Mouse (Mus musculus) intestine, embryonic 14.5 days (tissue): ENCODE measurements around the gene Fastkd5. TPM values are rescaled to one million over a fixed set of nuclear protein-coding genes. Genes with fewer than 3 reads are reported as not detected.
"Not testable (repeated sequence)": the region's sequence is repeated elsewhere in the genome, so short reads cannot be mapped to it uniquely, and the experiment has no call there.

Source experiments
- ATAC-seq: fragments of 200-750 bp; cut with Nextera tagmentation; replicated peaks from 2 replicates; pipeline ENCODE4 v1.8.0; 2017; ENCODE audit warnings: low read depth, moderate number of reproducible peaks, moderate TSS enrichment, moderate library complexity; ENCODE audit not compliant: low FRiP score, low TSS enrichment
- DNase-seq: peaks from one replicate; pipeline ENCODE4 v3.0.0-alpha.2; 2018; ENCODE audit warnings: low spot score
- H3K27ac ChIP-seq: fragments of 300-500 bp; sonication (generic); 2 replicates; pipeline ENCODE4 v1.5.1; 2014; ENCODE audit warnings: low read depth, mild to moderate bottlenecking, control low read depth
- H3K27me3 ChIP-seq: fragments of 300-500 bp; sonication (generic); replicated peaks from 2 replicates; pipeline ENCODE4 v1.6.1; 2014; ENCODE audit warnings: low read length, control low read depth; ENCODE audit not compliant: control insufficient read depth, insufficient read depth
- H3K36me3 ChIP-seq: fragments of 300-500 bp; sonication (generic); 2 replicates; pipeline ENCODE4 v1.6.1; 2014; ENCODE audit warnings: low read length, control low read depth; ENCODE audit not compliant: control insufficient read depth, insufficient read depth
- H3K4me1 ChIP-seq: fragments of 300-500 bp; sonication (generic); replicated peaks from 2 replicates; pipeline ENCODE4 v1.6.1; 2014; ENCODE audit warnings: low read length, control low read depth, mixed read lengths; ENCODE audit not compliant: control insufficient read depth, insufficient read depth
- H3K4me2 ChIP-seq: fragments of 300-500 bp; sonication (generic); 2 replicates; pipeline ENCODE4 v1.6.1; 2014; ENCODE audit warnings: low read length
- H3K4me3 ChIP-seq: fragments of 300-500 bp; sonication (generic); 2 replicates; pipeline ENCODE4 v1.5.1; 2014; ENCODE audit warnings: low read depth, low read length, control low read depth, mixed read lengths
- H3K9ac ChIP-seq: fragments of 300-500 bp; sonication (generic); 2 replicates; pipeline ENCODE4 v1.6.1; 2014; ENCODE audit warnings: mild to moderate bottlenecking, low read length
- H3K9me3 ChIP-seq: fragments of 300-500 bp; sonication (generic); 2 replicates; pipeline ENCODE4 v1.6.1; 2016; ENCODE audit warnings: low read length, control low read depth; ENCODE audit not compliant: control insufficient read depth
- WGBS: fragments of 180-500 bp; shearing (Covaris S2); extraction: QIAGEN DNeasy Blood & Tissue Kit; methylation state at CpG from one replicate; pipeline ENCODE4 v1.1.7; 2014; 5-methylcytosine and 5-hydroxymethylcytosine counted together
- polyA plus RNA-seq: library from polyadenylated mRNA; unstranded; fragments of >200 nt; fragmentation: Nextera tagmentation; extraction: Ambion mirVana; gene quantifications from 2 replicates; pipeline ENCODE4 v1.2.1, GENCODE M21; 2014

Gene Fastkd5
- polyA plus RNA-seq, 1 experiment from 2014 or later = 17.2 TPM

GRCm38 (mm10) chr2:130655660-130656339, 26.0 kb upstream of the Fastkd5 start:
- Histone ChIP-seq H3K36me3 (peaks cover 91% of the 10 kb centered on the region), H3K27ac (no peak overlapping the region), H3K4me2 (no peak overlapping the region), H3K9ac (no peak overlapping the region), H3K4me3 (no peak overlapping the region), H3K27me3 (no peaks in the 10 kb centered on the region), H3K4me1 (no peaks in the 10 kb centered on the region), H3K9me3 (no peaks in the 10 kb centered on the region)
- 90% methylated on average over 6 of the region's 6 CpGs for WGBS
- DNase-seq (no peak), ATAC-seq (no peak)

- Histone ChIP-seq H3K9ac (no peak overlapping the region), H3K27me3 (no peaks in the 10 kb centered on the region), H3K4me3 (no peak overlapping the region), H3K4me1 (no peaks in the 10 kb centered on the region), H3K27ac (no peak overlapping the region), H3K36me3 (peaks cover 77% of the 10 kb centered on the region), H3K4me2 (no peak overlapping the region), H3K9me3 (no peaks in the 10 kb centered on the region)
- ATAC-seq (no peak), DNase-seq (no peak)
- 73% methylated on average over 1 of the region's 1 CpGs for WGBS
These were observed 23.9 kb upstream of the Fastkd5 start for GRCm38 (mm10) chr2:130653760-130654159.

- Histone ChIP-seq H3K27me3 (no peaks in the 10 kb centered on the region), H3K36me3 (peaks cover 73% of the 10 kb centered on the region), H3K4me3 (no peak overlapping the region), H3K9ac (no peak overlapping the region), H3K4me1 (no peaks in the 10 kb centered on the region), H3K27ac (no peak overlapping the region), H3K9me3 (no peaks in the 10 kb centered on the region), H3K4me2 (no peak overlapping the region)
- WGBS = 83% methylated on average over 2 of the region's 2 CpGs
- DNase-seq = no peak
- no peak for ATAC-seq
These were observed 23.5 kb upstream of the Fastkd5 start for GRCm38 (mm10) chr2:130653303-130653702.

- not testable (repeated sequence) for ATAC-seq, H3K4me2 ChIP-seq
- WGBS = 83% methylated on average over 6 of the region's 6 CpGs
These were observed 19.2 kb upstream of the Fastkd5 start for GRCm38 (mm10) chr2:130649028-130649427.

GRCm38 (mm10) chr2:130645198-130645597, 15.4 kb upstream of the Fastkd5 start:
- Histone ChIP-seq H3K27me3 (no peaks in the 10 kb centered on the region), H3K4me2 (no peak overlapping the region), H3K36me3 (0 out of 2 replicates have a peak, but pooled peaks cover under 1% of the 10 kb centered on the region), H3K4me3 (no peak overlapping the region), H3K27ac (no peak overlapping the region), H3K9me3 (no peaks in the 10 kb centered on the region), H3K9ac (no peak overlapping the region), H3K4me1 (no peaks in the 10 kb centered on the region)
- 81% methylated on average over 4 of the region's 4 CpGs for WGBS
- ATAC-seq = no peak
- DNase-seq = no peak

More at GRCm38 (mm10) chr2:130649028-130649427, 19.2 kb upstream of the Fastkd5 start:
- H3K27ac ChIP-seq, DNase-seq, H3K9me3 ChIP-seq, H3K4me3 ChIP-seq, H3K27me3 ChIP-seq, H3K9ac ChIP-seq, H3K4me1 ChIP-seq: not testable (repeated sequence)
- H3K36me3 ChIP-seq = peaks cover 32% of the 10 kb centered on the region

GRCm38 (mm10) chr2:130642684-130643369, 13.0 kb upstream of the Fastkd5 start, which contains the start of gene Lzts3:
Lzts3 (minus strand) TSS chr2:130642803.
- WGBS = 3% methylated on average over 39 of the region's 40 CpGs
- ATAC-seq = peak; percentile 88
- Histone ChIP-seq H3K4me2 (peak within 1 kb of the TSS; percentile 92), H3K4me3 (peak within 1 kb of the TSS; percentile 41), H3K4me1 (no peaks in the 10 kb centered on the region), H3K27me3 (0 out of 2 replicates have a peak, but pooled peaks cover 5% of the 10 kb centered on the region), H3K36me3 (no peaks in the 10 kb centered on the region), H3K9ac (peak within 1 kb of the TSS; percentile 44), H3K27ac (no peak within 1 kb of the TSS), H3K9me3 (no peaks in the 10 kb centered on the region)
- peak; percentile 91 for DNase-seq

GRCm38 (mm10) chr2:130642197-130642660, 12.4 kb upstream of the Fastkd5 start:
- H3K9ac ChIP-seq = peak overlapping the region; percentile 44
- H3K4me1 ChIP-seq = no peaks in the 10 kb centered on the region
- 0% methylated on average over 20 of the region's 27 CpGs for WGBS
- no peak overlapping the region for H3K27ac ChIP-seq
- ATAC-seq (peak; percentile 38; the same call in 1 of the 2 replicates), DNase-seq (no peak)
- peaks cover 11% of the 10 kb centered on the region for H3K27me3 ChIP-seq
- H3K4me3 ChIP-seq = peak overlapping the region; percentile 41
- H3K4me2 ChIP-seq = peak overlapping the region; percentile 92
- H3K36me3 ChIP-seq = no peaks in the 10 kb centered on the region
- H3K9me3 ChIP-seq = no peaks in the 10 kb centered on the region

- Histone ChIP-seq H3K9ac (no peak overlapping the region), H3K4me3 (peak overlapping the region; percentile 41; the same call in 1 of the 2 replicates), H3K4me1 (no peaks in the 10 kb centered on the region), H3K4me2 (peak overlapping the region; percentile 92), H3K36me3 (no peaks in the 10 kb centered on the region), H3K9me3 (no peaks in the 10 kb centered on the region), H3K27ac (no peak overlapping the region), H3K27me3 (peaks cover 18% of the 10 kb centered on the region)
- ATAC-seq (no peak), DNase-seq (no peak)
- 43% methylated on average over 6 of the region's 6 CpGs for WGBS
These were observed 11.7 kb upstream of the Fastkd5 start for GRCm38 (mm10) chr2:130641351-130642025.
